Mouse (Mus musculus) limb, embryonic 10.5 days (tissue): ENCODE measurements around the gene Vopp1. TPM values are rescaled to one million over a fixed set of nuclear protein-coding genes. Genes with fewer than 3 reads are reported as not detected.
"Not testable (repeated sequence)": the region's sequence is repeated elsewhere in the genome, so short reads cannot be mapped to it uniquely, and the experiment has no call there.

Experiments used
- DNase-seq: peaks from one replicate; pipeline ENCODE4 v3.0.0-alpha.2; 2017; ENCODE audit warnings: low spot score
- H3K27ac ChIP-seq: fragments of 300-500 bp; sonication (generic); 2 replicates; pipeline ENCODE4 v1.5.1; 2016; ENCODE audit warnings: mild to moderate bottlenecking
- H3K27me3 ChIP-seq: fragments of 300-500 bp; sonication (generic); 2 replicates; pipeline ENCODE4 v1.6.1; 2016; ENCODE audit warnings: low read depth, mild to moderate bottlenecking; ENCODE audit not compliant: poor library complexity, severe bottlenecking
- H3K36me3 ChIP-seq: fragments of 300-500 bp; sonication (generic); 2 replicates; pipeline ENCODE4 v1.6.1; 2016; ENCODE audit warnings: mild to moderate bottlenecking, moderate library complexity
- H3K4me1 ChIP-seq: fragments of 300-500 bp; sonication (generic); 2 replicates; pipeline ENCODE4 v1.6.1; 2016
- H3K4me3 ChIP-seq: fragments of 300-500 bp; sonication (generic); 2 replicates; pipeline ENCODE4 v1.5.1; 2016; ENCODE audit warnings: mild to moderate bottlenecking, moderate library complexity
- H3K9me3 ChIP-seq: fragments of 300-500 bp; sonication (generic); replicated peaks from 2 replicates; pipeline ENCODE4 v1.6.1; 2016; ENCODE audit warnings: mild to moderate bottlenecking
- WGBS: fragments of 180-500 bp; shearing (Covaris S2); methylation state at CpG from one replicate; pipeline ENCODE4 v1.1.7; 2016; 5-methylcytosine and 5-hydroxymethylcytosine counted together
- polyA plus RNA-seq: library from polyadenylated mRNA; unstranded; fragments of >200 nt; fragmentation: Nextera tagmentation; extraction: Ambion mirVana; gene quantifications from 2 replicates; pipeline ENCODE4 v1.2.1, GENCODE M21; 2016

Gene Vopp1
- polyA plus RNA-seq, 1 experiment from 2014 or later, result 60.3 TPM

DNA sequence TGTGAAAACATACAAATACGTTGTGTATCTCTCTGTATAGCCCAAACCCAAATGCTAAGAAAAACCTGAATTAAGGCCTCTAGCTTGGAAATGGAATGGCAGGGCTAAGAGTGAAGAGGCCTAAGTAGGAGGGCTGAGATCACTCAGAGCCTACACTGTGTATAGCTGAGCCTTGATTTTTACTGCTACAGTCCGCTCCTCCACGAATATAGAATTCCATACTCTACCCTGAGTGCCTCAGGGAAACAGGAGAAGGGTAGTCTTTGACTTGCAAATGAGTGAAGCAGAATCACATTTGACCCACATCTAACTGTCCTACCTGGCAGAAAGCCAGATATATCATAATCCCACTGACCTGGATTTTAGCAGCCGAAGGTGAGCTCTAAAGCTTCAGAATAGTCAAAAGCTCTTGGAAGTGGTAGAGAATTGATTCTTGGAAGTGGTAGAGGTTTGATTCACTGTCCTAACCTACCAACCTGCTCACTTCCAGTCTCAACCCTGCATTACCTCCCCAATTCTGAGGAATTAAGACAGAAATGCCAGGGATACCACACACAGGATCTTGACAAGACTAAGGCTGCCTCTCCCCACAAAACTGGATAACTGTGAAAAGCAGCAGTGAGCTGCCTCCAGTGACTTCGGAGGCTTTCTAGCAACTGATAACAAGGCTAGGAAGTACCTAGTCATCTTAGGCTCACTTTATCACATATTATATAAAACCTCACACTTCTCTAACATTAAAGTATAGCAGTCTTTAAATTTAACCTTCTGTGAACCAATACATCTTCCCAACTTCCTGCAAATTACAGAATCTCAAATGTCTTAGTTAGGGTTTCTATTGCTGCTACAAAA, 19.5 kb downstream of the Vopp1 start:
- Histone ChIP-seq H3K9me3 (no peaks in the 10 kb centered on the region), H3K27me3 (no peaks in the 10 kb centered on the region), H3K4me3 (no peak overlapping the region), H3K4me1 (no peaks in the 10 kb centered on the region), H3K27ac (no peak overlapping the region), H3K36me3 (peaks cover 24% of the 10 kb centered on the region)
- DNase-seq, result no peak
- WGBS, result 94% methylated on average over 5 of the region's 5 CpGs

GRCm38 (mm10) chr6:57803130-57803529, 21.8 kb downstream of the Vopp1 start:
- WGBS, result 89% methylated on average over 2 of the region's 2 CpGs
- Histone ChIP-seq H3K9me3 (no peaks in the 10 kb centered on the region), H3K27me3 (no peaks in the 10 kb centered on the region), H3K4me1 (no peaks in the 10 kb centered on the region), H3K4me3 (no peak overlapping the region), H3K36me3 (peaks cover 19% of the 10 kb centered on the region), H3K27ac (no peak overlapping the region)
- DNase-seq, result no peak

DNA sequence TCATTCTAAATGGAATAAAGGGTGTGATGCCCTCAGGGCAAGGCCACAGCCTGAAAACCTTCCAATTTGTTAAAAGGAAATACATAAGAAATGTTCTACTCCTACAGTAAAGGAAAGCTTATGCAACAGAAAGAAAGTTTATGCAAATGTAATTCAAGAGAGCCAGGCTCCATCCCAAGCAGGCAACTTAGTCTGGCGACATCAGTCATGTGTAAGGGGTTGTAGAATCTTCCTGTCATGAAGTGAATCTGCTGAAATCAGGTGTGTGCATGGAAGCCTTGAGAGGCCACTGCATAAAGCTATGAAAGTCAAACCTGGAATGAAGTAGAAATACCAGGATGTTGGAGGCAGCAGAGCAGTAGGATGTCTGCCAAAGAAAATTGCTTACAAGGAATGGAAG, 26.0 kb downstream of the Vopp1 start:
- Histone ChIP-seq H3K9me3 (no peaks in the 10 kb centered on the region), H3K4me1 (no peaks in the 10 kb centered on the region; the same call in 1 of the 2 replicates), H3K27ac (no peak overlapping the region), H3K36me3 (0 out of 2 replicates have a peak, but pooled peaks cover 6% of the 10 kb centered on the region), H3K4me3 (no peak overlapping the region), H3K27me3 (no peaks in the 10 kb centered on the region)
- no peak for DNase-seq
- WGBS, result 92% methylated on average over 1 of the region's 1 CpGs

- 88% methylated on average over 3 of the region's 3 CpGs for WGBS
- no peak overlapping the region for H3K27ac ChIP-seq
- H3K27me3 ChIP-seq, result no peaks in the 10 kb centered on the region
- no peaks in the 10 kb centered on the region; the same call in 1 of the 2 replicates for H3K4me1 ChIP-seq
- H3K9me3 ChIP-seq, result no peaks in the 10 kb centered on the region
- no peak for DNase-seq
- H3K36me3 ChIP-seq, result 0 out of 2 replicates have a peak, but pooled peaks cover 6% of the 10 kb centered on the region
- no peak overlapping the region for H3K4me3 ChIP-seq
These were observed 28.0 kb downstream of the Vopp1 start for GRCm38 (mm10) chr6:57796853-57797423.

DNA sequence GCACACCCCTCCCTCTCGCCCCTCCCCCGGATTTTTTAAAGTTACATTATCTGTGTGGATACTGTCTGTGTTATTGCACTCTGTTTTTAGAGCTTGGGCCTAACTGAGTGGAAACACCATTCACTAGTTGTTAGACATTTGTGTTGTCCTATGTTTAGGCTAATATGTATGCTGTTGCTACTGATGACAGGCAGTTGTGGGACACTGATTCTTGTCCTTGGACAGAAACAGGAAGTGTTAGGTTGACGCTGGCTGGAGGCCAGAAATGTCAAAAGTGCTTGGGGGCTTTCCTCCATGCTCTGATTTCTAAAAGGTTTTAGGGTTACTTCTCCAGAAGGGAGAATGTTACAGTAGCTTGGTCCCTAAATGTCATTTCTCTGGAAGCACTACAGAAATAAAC, 29.1 kb downstream of the Vopp1 start:
- no peaks in the 10 kb centered on the region for H3K27me3 ChIP-seq
- no peak overlapping the region for H3K27ac ChIP-seq
- no peaks in the 10 kb centered on the region for H3K9me3 ChIP-seq
- 70% methylated on average over 3 of the region's 3 CpGs for WGBS
- H3K4me1 ChIP-seq, result no peaks in the 10 kb centered on the region; the same call in 1 of the 2 replicates
- H3K4me3 ChIP-seq, result no peak overlapping the region
- no peak for DNase-seq
- H3K36me3 ChIP-seq, result 0 out of 2 replicates have a peak, but pooled peaks cover 4% of the 10 kb centered on the region

GRCm38 (mm10) chr6:57792821-57793220, 32.1 kb downstream of the Vopp1 start:
- not testable (repeated sequence) for H3K27me3 ChIP-seq, H3K4me3 ChIP-seq, H3K27ac ChIP-seq, DNase-seq, H3K9me3 ChIP-seq, H3K4me1 ChIP-seq
- WGBS, result 75% methylated on average over 9 of the region's 9 CpGs
- peaks cover 22% of the 10 kb centered on the region for H3K36me3 ChIP-seq

- Histone ChIP-seq H3K9me3 (no peaks in the 10 kb centered on the region), H3K27ac (no peak overlapping the region), H3K4me1 (no peaks in the 10 kb centered on the region), H3K27me3 (no peaks in the 10 kb centered on the region), H3K4me3 (no peak overlapping the region), H3K36me3 (peaks cover 29% of the 10 kb centered on the region)
- no peak for DNase-seq
- WGBS, result 88% methylated on average over 4 of the region's 4 CpGs
These were observed 34.4 kb downstream of the Vopp1 start for GRCm38 (mm10) chr6:57790542-57790941.

- no peak for DNase-seq
- no peaks in the 10 kb centered on the region for H3K27me3 ChIP-seq
- no peak overlapping the region for H3K4me3 ChIP-seq
- WGBS, result 95% methylated on average over 6 of the region's 6 CpGs
- H3K36me3 ChIP-seq, result peaks cover 36% of the 10 kb centered on the region
- no peak overlapping the region for H3K27ac ChIP-seq
- no peaks in the 10 kb centered on the region for H3K4me1 ChIP-seq
- no peaks in the 10 kb centered on the region for H3K9me3 ChIP-seq
These were observed 37.6 kb downstream of the Vopp1 start for GRCm38 (mm10) chr6:57787376-57787775.

- no peak for DNase-seq
These were observed 40.7 kb downstream of the Vopp1 start for GRCm38 (mm10) chr6:57784251-57784650.

DNA sequence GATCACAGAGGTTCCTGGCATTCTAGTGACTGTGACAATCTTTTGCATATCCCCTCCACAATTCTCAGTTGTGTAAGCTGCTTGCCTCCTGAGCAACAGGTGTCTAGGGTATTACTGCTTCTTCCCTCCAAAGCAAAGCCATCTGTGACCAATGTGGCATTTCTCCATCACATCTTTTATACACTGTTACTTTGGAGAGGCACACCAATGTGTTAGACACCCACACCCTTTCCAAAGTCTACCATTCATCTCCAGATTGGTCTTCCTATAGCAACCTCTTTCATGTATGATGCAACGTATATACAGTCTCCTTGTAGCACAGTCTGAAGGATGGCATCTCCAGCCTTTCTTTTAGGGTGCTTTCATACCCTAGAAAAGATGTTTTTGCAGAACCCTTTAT, 42.3 kb downstream of the Vopp1 start:
- WGBS, result 95% methylated on average over 1 of the region's 1 CpGs
- peaks cover 20% of the 10 kb centered on the region for H3K36me3 ChIP-seq
- no peaks in the 10 kb centered on the region for H3K9me3 ChIP-seq
- H3K27ac ChIP-seq, result no peak overlapping the region
- DNase-seq, result no peak
- no peaks in the 10 kb centered on the region for H3K27me3 ChIP-seq
- H3K4me3 ChIP-seq, result no peak overlapping the region
- H3K4me1 ChIP-seq, result no peaks in the 10 kb centered on the region

More at GRCm38 (mm10) chr6:57784251-57784650, 40.7 kb downstream of the Vopp1 start:
- no peaks in the 10 kb centered on the region for H3K27me3 ChIP-seq
- peaks cover 29% of the 10 kb centered on the region for H3K36me3 ChIP-seq
- H3K4me3 ChIP-seq, result no peak overlapping the region
- WGBS, result 95% methylated on average over 1 of the region's 1 CpGs
- no peaks in the 10 kb centered on the region for H3K4me1 ChIP-seq
- H3K27ac ChIP-seq, result no peak overlapping the region
- no peaks in the 10 kb centered on the region for H3K9me3 ChIP-seq

DNA sequence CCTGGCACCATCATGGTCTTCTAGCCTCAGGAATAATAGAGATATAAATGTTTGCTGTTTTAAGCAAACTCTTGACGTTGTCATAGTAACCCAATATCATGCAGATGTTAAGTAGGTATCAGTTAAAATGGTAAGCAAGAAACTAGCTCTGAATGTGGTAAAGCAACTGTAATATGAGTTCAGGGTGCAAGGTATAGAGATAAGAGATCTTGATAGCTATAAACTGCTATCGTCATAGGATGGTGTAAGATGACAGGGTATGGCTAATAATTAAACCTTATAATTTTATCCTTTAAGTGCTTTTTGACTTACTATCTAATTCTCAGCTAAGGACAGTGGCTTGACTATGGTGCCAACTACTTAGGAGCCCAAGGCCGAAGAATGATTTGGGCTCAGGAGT, 44.6 kb downstream of the Vopp1 start:
- no peak overlapping the region for H3K4me3 ChIP-seq
- 88% methylated on average over 3 of the region's 3 CpGs for WGBS
- H3K36me3 ChIP-seq, result peaks cover 22% of the 10 kb centered on the region
- no peaks in the 10 kb centered on the region for H3K4me1 ChIP-seq
- H3K27ac ChIP-seq, result no peak overlapping the region
- H3K9me3 ChIP-seq, result no peaks in the 10 kb centered on the region
- no peak for DNase-seq
- no peaks in the 10 kb centered on the region for H3K27me3 ChIP-seq

GRCm38 (mm10) chr6:57773792-57774191, 51.2 kb downstream of the Vopp1 start:
- Histone ChIP-seq H3K36me3 (peaks cover 54% of the 10 kb centered on the region), H3K27me3 (no peaks in the 10 kb centered on the region)

DNA sequence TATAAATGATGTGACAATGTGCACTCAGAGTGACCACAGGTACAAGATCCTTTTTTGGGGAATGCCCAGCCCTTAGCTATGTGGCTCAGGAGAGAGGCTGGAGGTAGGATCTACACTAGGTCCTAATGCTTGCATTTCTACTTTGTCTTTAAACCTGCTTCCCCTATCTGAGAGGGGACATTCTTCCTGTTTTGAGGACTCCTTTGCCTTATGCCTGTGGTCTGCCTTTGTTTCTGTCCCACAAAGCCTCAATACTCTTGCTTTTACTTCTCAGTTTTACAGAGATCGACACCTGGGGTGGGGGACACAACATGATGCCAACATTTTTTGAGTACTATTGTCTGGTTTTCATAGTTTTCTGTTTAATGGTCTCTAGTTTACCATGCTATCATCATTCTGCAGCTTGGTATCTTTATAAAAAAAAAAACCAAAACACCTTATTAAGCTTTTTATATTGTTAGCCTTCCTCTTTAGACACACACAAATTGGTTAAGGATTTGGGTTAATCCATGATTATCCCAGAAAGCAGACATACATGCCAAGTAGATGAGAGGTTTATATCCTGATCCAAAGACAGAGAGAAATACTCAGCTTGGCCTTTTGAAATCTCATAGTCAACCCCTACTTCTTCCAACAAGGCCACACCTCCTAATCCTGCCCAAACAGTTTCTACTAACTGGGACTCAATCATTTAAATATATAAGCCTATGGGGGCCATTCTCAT, 54.3 kb downstream of the Vopp1 start:
- no peaks in the 10 kb centered on the region for H3K4me1 ChIP-seq
- 84% methylated on average over 1 of the region's 1 CpGs for WGBS
- no peak overlapping the region for H3K4me3 ChIP-seq
- no peaks in the 10 kb centered on the region for H3K27me3 ChIP-seq
- H3K27ac ChIP-seq, result no peak overlapping the region
- H3K36me3 ChIP-seq, result peaks cover 49% of the 10 kb centered on the region
- no peaks in the 10 kb centered on the region for H3K9me3 ChIP-seq
- no peak for DNase-seq

More at GRCm38 (mm10) chr6:57773792-57774191, 51.2 kb downstream of the Vopp1 start:
- Histone ChIP-seq H3K27ac (no peak overlapping the region), H3K9me3 (no peaks in the 10 kb centered on the region), H3K4me1 (no peaks in the 10 kb centered on the region), H3K4me3 (no peak overlapping the region)
- WGBS, result 90% methylated on average over 1 of the region's 1 CpGs
- no peak for DNase-seq
